Mouse (Mus musculus): ENCODE data around the gene Drd4. TPM values are rescaled to one million over a fixed set of nuclear protein-coding genes. Genes with fewer than 3 reads are reported as not detected.
A peak's percentile ranks its signal among the peaks of the same experiment; 100 is the strongest.
"Not testable (repeated sequence)": the region's sequence is repeated elsewhere in the genome, so short reads cannot be mapped to it uniquely, and the experiment has no call there.

The Drd4 gene
- total RNA-seq (2021) = not detected
- long read RNA-seq, experiment 1 = 0 reads
- long read RNA-seq, experiment 2 = 0 reads

- Histone ChIP-seq H3K4me3 (peak within 1 kb of the TSS; percentile 60), H3K27ac (no peak within 1 kb of the TSS)
- intact Hi-C loops (cut with DNase I) = no loop called here
- no peak for DNase-seq
- TF ChIP-seq CTCF (IDR thresholded peaks at IDR 0.05) = no peak
These were observed at the start of gene Drd4 for GRCm38 (mm10) chr7:141291921-141292582. Drd4 (plus strand) TSS chr7:141292006.

DNA sequence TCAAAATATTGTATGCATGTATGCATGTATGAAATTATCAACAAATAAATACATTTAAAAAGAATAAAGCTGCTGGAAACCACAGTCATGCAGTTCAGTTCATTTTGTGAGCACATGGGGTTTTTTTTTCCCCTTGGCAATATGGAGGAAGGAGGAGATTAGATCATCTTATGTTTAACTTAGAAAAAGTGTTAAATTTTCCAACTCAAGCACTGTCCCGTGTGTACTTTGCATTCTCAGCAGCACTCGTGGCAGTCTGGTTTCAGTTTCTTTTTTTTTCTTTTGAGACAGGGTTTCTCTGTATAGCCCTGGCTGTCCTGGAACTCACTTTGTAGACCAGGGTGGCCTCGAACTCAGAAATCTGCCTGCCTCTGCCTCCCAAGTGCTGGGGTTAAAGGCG, 41.3 kb upstream of the Drd4 start:
- intact Hi-C loops (cut with DNase I); H3K27ac ChIP-seq; H3K4me3 ChIP-seq; DNase-seq: not testable (repeated sequence)

GRCm38 (mm10) chr7:141256159-141256558, 35.6 kb upstream of the Drd4 start:
- TF ChIP-seq CTCF (IDR thresholded peaks at IDR 0.05) = no peak
- DNase-seq = no peak
- intact Hi-C loops (cut with DNase I) = no loop called here
- no peak overlapping the region for H3K4me3 ChIP-seq
- no peak overlapping the region for H3K27ac ChIP-seq

DNA sequence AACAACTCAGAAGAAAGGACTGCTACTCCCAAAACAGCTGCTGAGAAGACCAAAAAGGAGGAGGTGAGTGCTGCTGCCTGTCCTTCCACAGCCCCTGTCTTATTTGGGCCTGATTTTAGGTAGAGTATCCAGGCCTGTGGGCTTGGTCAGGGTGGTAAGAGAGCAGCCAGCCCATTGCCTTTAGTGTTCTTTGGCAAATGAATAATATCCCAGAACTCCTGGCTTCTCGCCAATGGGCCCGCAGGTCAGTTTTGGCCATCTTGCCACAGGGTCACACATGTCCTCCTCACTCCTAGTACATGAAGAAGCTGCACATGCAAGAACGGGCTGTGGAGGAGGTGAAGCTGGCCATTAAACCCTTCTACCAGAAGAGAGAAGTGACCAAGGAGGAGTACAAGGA, 30.3 kb upstream of the Drd4 start:
- no peak for DNase-seq
- Histone ChIP-seq H3K27ac (no peak overlapping the region), H3K4me3 (no peak overlapping the region)
- intact Hi-C loops (cut with DNase I) = no loop called here
- no peak for TF ChIP-seq CTCF (IDR thresholded peaks at IDR 0.05)

DNA sequence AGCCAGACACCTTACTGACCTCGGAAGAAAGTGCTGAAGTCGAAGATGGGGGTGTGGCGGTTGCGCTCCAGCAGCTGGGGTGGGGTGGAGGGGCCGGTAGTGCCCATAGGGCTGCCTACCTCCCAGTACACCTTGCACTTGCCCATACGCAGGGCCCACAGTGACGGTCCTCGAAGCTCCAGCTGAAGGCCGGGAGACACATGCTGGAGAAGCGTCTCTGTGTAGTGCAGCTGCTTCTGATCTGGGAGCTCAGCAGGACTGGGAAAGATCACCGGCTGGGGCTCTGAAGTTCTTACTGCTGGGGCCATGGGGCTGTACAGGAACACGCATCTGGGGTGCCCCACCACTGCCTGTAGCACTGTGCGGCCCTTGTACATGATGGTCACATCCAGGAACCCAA, 28.2 kb upstream of the Drd4 start:
- Histone ChIP-seq H3K4me3 (no peak overlapping the region), H3K27ac (no peak overlapping the region)
- intact Hi-C loops (cut with DNase I) = no loop called here
- DNase-seq = no peak
- TF ChIP-seq CTCF (IDR thresholded peaks at IDR 0.05) = no peak

- TF ChIP-seq CTCF (IDR thresholded peaks at IDR 0.05) = no peak
- no peak for DNase-seq
- intact Hi-C loops (cut with DNase I) = no loop called here
- H3K27ac ChIP-seq = no peak overlapping the region
- no peak overlapping the region for H3K4me3 ChIP-seq
These were observed 27.6 kb upstream of the Drd4 start for GRCm38 (mm10) chr7:141264041-141264700.

- Histone ChIP-seq H3K27ac (peak overlapping the region; percentile 31; the same call in 1 of the 2 replicates), H3K4me3 (peak overlapping the region; percentile 76)
- intact Hi-C loops (cut with DNase I) = loop anchor here (1.0 kb wide), 1 partner anchor 98 kb away; no protein-coding TSS in a partner anchor
- peak; percentile 59 for TF ChIP-seq CTCF (IDR thresholded peaks at IDR 0.05)
- DNase-seq = peak; percentile 54
These were observed 26.9 kb upstream of the Drd4 start for GRCm38 (mm10) chr7:141264761-141265410.

DNA sequence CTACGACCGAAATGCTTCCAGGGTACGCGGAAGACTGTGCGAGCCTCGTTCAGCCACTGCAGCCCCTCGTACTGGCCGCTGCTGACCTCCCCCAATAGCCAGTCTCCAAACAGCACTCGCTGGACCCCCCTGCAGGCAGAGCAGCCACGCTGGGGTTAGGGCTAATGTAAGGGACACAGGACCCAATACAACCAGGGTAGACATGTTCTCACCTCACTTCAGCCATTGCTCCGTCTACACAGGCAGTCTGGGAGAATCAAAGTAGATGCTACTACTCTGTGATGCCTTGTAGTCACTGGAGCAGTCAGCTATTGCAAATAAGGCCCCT, 26.4 kb upstream of the Drd4 start:
- intact Hi-C loops (cut with DNase I) = loop anchor here (1.0 kb wide), 1 partner anchor 98 kb away; no protein-coding TSS in a partner anchor
- H3K4me3 ChIP-seq = peak overlapping the region; percentile 76
- TF ChIP-seq CTCF (IDR thresholded peaks at IDR 0.05) = no peak
- H3K27ac ChIP-seq = peak overlapping the region; percentile 77; the same call in 1 of the 2 replicates
- no peak for DNase-seq

DNA sequence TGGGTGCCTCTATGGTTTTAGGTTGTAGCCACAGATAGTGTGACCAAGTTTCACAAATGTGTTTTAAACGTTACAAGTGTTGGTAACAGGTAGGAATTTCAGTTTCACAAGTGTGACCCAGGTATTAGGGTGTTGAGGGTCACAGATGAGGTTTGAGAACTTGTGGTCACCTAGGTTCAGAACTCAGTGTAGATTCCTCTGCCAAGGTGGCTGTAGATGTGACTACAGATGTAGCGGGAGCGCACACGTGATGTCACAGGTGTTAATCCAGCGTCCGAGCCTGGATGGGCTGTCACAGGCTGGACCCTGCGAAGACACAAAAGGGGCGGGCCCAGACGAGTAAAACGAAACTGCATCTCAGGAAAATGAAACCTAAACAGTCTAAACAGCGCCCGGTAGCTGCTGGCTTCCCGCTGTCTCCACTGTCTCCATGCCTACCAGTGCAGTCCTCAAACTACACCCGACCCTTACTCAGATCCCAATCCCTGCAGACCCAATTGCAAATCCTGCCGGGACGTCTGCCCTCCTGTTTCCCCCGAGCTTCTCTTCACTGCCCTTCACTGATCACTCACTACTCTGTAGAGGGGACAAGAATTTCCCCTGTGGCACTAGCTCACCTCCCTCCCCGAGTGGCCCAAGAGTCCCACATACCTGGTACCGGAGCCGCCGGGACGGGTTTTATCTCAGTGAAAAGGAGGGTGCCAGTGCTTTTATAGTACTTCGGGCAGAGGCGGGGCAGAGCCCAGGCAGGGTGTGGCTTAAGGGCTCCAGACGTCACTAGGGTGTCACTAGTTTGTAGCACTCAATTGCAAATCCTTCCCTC, 25.9 kb upstream of the Drd4 start, which contains the start of gene Irf7:
Gene Irf7, minus strand, starts transcription at position 743 of the 823 bp plus-strand sequence.
- Histone ChIP-seq H3K4me3 (peak within 1 kb of the TSS; percentile 76), H3K27ac (peak within 1 kb of the TSS; percentile 77)
- peak; percentile 73 for DNase-seq
- no peak for TF ChIP-seq CTCF (IDR thresholded peaks at IDR 0.05)
- intact Hi-C loops (cut with DNase I) = loop anchor here (1.0 kb wide), 1 partner anchor 97 kb away; no protein-coding TSS in a partner anchor

- DNase-seq = no peak
- H3K4me3 ChIP-seq = peak overlapping the region; percentile 43
- H3K27ac ChIP-seq = no peak overlapping the region
- no peak for TF ChIP-seq CTCF (IDR thresholded peaks at IDR 0.05)
- intact Hi-C loops (cut with DNase I) = no loop called here
These were observed 23.1 kb upstream of the Drd4 start for GRCm38 (mm10) chr7:141268466-141269272.

GRCm38 (mm10) chr7:141269273-141269545, 22.6 kb upstream of the Drd4 start:
- DNase-seq = no peak
- Histone ChIP-seq H3K4me3 (peak overlapping the region; percentile 43), H3K27ac (no peak overlapping the region)
- TF ChIP-seq CTCF (IDR thresholded peaks at IDR 0.05) = no peak
- intact Hi-C loops (cut with DNase I) = no loop called here

GRCm38 (mm10) chr7:141270631-141271030, 21.2 kb upstream of the Drd4 start:
- intact Hi-C loops (cut with DNase I) = no loop called here
- DNase-seq = no peak
- Histone ChIP-seq H3K4me3 (no peak overlapping the region), H3K27ac (no peak overlapping the region)
- TF ChIP-seq CTCF (IDR thresholded peaks at IDR 0.05) = no peak
